Mouse (Mus musculus) forebrain, embryonic 10.5 days (tissue): ENCODE measurements around the gene Sh3glb1. TPM values are rescaled to one million over a fixed set of nuclear protein-coding genes. Genes with fewer than 3 reads are reported as not detected.

ENCODE experiments used
- DNase-seq: peaks from one replicate; pipeline ENCODE4 v3.0.0-alpha.2; 2017; ENCODE audit warnings: low spot score; ENCODE audit errors: extremely low spot score
- H3K27ac ChIP-seq: fragments of 300-500 bp; sonication (generic); 2 replicates; pipeline ENCODE4 v1.5.1; 2016; ENCODE audit warnings: mild to moderate bottlenecking
- H3K27me3 ChIP-seq: fragments of 300-500 bp; sonication (generic); 2 replicates; pipeline ENCODE4 v1.6.1; 2016; ENCODE audit warnings: mild to moderate bottlenecking; ENCODE audit not compliant: poor library complexity, severe bottlenecking
- H3K36me3 ChIP-seq: fragments of 300-500 bp; sonication (generic); replicated peaks from 2 replicates; pipeline ENCODE4 v1.6.1; 2016; ENCODE audit warnings: mild to moderate bottlenecking, moderate library complexity
- H3K4me1 ChIP-seq: fragments of 300-500 bp; sonication (generic); 2 replicates; pipeline ENCODE4 v1.6.1; 2016
- H3K4me3 ChIP-seq: fragments of 300-500 bp; sonication (generic); 2 replicates; pipeline ENCODE4 v1.5.1; 2016; ENCODE audit warnings: mild to moderate bottlenecking, moderate library complexity
- H3K9me3 ChIP-seq: fragments of 300-500 bp; sonication (generic); 2 replicates; pipeline ENCODE4 v1.6.1; 2016; ENCODE audit warnings: mild to moderate bottlenecking, moderate library complexity
- WGBS: fragments of 180-500 bp; shearing (Covaris S2); methylation state at CpG from one replicate; pipeline ENCODE4 v1.1.7; 2016; 5-methylcytosine and 5-hydroxymethylcytosine counted together
- polyA plus RNA-seq: library from polyadenylated mRNA; unstranded; fragments of >200 nt; fragmentation: Nextera tagmentation; extraction: Ambion mirVana; gene quantifications from 2 replicates; pipeline ENCODE4 v1.2.1, GENCODE M21; 2016

Gene Sh3glb1
- polyA plus RNA-seq, 1 experiment from 2014 or later: 58.6 TPM

DNA sequence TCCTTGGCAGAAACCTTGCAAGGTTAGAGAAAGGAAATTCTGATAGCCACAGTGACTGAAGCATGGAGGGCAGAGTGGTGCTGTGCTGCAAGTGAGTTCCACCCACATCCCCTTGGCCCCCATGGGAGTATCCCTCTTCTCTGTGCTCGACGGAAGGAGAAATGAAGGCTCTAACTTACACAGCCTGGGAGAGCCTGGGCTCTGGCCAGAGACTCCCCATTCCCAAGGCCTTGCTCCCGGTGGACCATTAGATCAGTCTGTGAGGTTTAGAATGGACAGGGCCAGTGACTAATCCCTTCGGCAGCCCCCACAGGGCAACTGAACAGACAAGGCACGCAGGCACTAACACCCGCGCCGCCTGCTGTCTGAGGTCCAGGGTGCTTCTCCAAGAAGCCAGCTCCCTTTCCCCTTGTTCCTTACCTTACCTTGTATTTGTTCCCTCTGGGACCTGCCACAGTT, 40.4 kb downstream of the Sh3glb1 start:
- H3K4me3 ChIP-seq: no peak overlapping the region
- no peak for DNase-seq
- 87% methylated on average over 8 of the region's 8 CpGs for WGBS
- H3K9me3 ChIP-seq: no peaks in the 10 kb centered on the region
- no peaks in the 10 kb centered on the region for H3K27me3 ChIP-seq
- no peaks in the 10 kb centered on the region for H3K36me3 ChIP-seq
- H3K27ac ChIP-seq: no peak overlapping the region
- 0 out of 2 replicates have a peak, but pooled peaks cover 5% of the 10 kb centered on the region for H3K4me1 ChIP-seq

DNA sequence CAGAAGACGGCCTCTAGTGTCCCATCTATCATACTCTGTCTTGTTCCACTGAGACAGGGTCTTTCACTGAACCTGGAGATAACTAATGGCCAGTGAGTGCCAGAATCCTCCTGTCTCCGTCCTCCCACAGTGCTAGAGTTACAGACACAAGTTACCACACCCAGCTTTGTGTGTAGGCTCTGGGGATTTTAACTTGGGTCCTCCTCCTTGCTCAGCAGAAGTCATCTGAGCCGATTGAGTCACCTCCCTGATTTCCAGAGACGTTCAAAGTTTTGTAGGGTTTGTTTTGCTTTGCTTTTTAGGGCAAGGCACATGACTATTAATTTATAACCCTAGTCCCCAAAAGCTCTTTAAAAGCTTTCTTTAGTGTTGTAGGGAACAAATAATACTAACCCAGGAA, 41.0 kb downstream of the Sh3glb1 start:
- H3K27ac ChIP-seq: no peak overlapping the region
- H3K27me3 ChIP-seq: no peaks in the 10 kb centered on the region
- H3K36me3 ChIP-seq: no peaks in the 10 kb centered on the region
- H3K4me1 ChIP-seq: 0 out of 2 replicates have a peak, but pooled peaks cover 5% of the 10 kb centered on the region
- no peak for DNase-seq
- WGBS: 87% methylated on average over 4 of the region's 4 CpGs
- H3K4me3 ChIP-seq: no peak overlapping the region
- no peaks in the 10 kb centered on the region for H3K9me3 ChIP-seq

DNA sequence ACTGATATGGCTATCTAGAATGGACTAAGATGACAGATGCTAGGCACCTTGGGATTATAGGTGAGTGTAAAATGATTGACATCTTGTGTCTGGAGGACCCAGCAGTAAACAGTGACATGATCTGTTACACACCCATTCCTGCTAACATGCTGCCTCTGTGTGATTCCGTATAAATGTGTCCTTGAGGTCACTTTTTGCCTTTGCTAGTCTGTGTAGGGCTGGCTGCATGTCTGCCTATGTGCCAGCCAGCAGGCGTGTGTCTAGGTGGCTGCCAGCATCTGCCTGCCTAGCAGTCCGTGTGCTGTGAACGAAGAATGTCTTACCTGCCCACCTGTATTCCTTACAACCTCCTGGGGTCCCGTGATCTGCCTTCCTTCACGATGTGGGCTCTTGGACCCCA, 42.4 kb downstream of the Sh3glb1 start:
- H3K36me3 ChIP-seq: no peaks in the 10 kb centered on the region
- DNase-seq: no peak
- H3K27ac ChIP-seq: no peak overlapping the region
- H3K4me1 ChIP-seq: 0 out of 2 replicates have a peak, but pooled peaks cover 5% of the 10 kb centered on the region
- WGBS: 96% methylated on average over 6 of the region's 6 CpGs
- no peaks in the 10 kb centered on the region for H3K27me3 ChIP-seq
- no peak overlapping the region for H3K4me3 ChIP-seq
- no peaks in the 10 kb centered on the region for H3K9me3 ChIP-seq

DNA sequence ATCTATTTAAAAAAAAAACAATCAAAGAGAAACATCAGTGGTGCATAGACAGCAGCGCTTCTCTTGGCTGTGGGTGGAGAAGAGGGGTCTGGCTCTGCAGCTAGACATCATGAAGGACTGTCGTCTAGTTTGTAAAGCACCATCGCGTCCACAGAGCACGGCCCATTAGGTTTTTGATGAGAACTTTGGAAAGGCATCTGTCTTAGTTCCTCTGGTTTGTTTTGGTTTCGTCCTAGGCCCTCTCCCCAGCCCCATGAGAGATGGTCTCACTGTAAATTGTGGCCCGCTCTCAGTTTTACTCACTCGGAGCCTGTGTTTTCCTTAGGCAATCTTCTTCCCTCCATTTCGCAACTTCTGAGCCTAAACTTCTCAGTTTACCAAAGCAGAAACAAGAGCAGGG, 43.9 kb downstream of the Sh3glb1 start:
- H3K4me1 ChIP-seq: no peaks in the 10 kb centered on the region
- no peak for DNase-seq
- H3K9me3 ChIP-seq: no peaks in the 10 kb centered on the region
- no peak overlapping the region for H3K27ac ChIP-seq
- H3K36me3 ChIP-seq: no peaks in the 10 kb centered on the region
- H3K27me3 ChIP-seq: no peaks in the 10 kb centered on the region
- 91% methylated on average over 9 of the region's 9 CpGs for WGBS
- no peak overlapping the region for H3K4me3 ChIP-seq

DNA sequence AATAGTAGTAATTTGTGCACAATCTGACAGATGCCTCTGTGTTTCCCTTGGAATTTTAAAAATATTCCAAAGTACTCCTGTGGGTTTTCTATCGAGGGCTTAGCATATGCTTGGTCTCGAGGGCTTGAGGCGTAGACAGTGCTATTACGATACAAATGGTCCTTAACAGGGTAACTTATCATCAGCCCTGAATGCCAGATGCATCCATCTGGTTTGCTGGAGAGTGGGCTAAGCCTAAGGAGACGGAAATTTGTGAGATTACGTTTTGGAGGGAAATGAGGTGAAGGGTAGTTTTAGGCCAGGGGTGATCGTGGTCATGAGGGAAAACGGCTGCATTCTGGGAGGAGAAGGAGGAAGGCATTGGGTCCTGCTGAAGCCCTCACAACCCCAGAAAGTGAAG, 48.1 kb downstream of the Sh3glb1 start:
- no peak for DNase-seq
- Histone ChIP-seq H3K27ac (no peak overlapping the region), H3K4me3 (no peak overlapping the region), H3K4me1 (peaks cover 8% of the 10 kb centered on the region), H3K36me3 (no peaks in the 10 kb centered on the region), H3K27me3 (no peaks in the 10 kb centered on the region), H3K9me3 (no peaks in the 10 kb centered on the region)
- WGBS: 89% methylated on average over 8 of the region's 8 CpGs

DNA sequence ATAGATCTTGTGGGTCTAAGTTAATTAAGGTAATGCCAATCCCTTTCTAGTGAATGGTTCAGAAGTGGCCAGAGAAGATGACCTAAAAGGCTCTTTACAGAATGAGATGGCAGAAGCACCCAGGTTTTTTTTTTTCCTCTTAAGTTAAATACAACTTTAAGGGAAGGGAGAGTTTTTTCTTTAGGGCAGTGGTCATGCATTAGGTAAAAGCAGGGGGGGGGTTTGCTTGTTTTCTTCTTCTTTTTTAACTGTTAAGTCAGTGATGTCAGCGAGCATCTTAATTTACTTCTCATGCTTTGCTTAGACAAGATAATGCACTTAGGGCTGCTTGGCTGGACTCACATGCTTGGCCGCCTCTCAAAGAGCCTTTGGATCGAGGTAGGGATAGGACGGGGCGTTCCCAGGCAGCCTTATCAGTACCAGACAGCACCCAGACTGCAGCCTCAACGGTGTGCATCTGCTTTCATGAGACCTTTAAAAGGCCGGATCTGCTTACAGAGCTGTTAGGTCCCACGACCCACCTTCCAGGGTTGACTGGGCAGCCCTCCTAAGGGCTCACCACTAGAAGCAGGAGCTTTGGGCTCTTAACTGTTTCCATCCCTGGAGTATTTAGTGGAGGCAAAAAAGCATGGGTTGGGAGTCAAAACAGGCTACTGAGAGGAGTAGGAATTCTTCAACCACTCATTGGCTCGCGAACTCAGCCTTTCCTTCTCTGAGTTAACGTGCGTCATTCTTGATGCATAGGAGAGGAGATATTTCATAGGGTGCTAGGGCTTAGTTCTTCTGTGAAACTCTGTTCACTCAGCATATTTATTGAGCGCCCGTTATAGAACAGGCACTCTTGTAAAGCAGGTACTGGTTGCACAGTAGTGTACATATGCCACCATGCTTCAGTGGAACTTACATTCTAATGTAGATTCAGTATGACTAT, 49.9 kb downstream of the Sh3glb1 start:
- 0 out of 2 replicates have a peak overlapping the region, but pooled peaks have one; percentile 44 for H3K27ac ChIP-seq
- no peaks in the 10 kb centered on the region for H3K27me3 ChIP-seq
- H3K4me3 ChIP-seq: no peak overlapping the region
- H3K4me1 ChIP-seq: peaks cover 10% of the 10 kb centered on the region
- no peaks in the 10 kb centered on the region for H3K36me3 ChIP-seq
- H3K9me3 ChIP-seq: no peaks in the 10 kb centered on the region
- WGBS: 58% methylated on average over 14 of the region's 14 CpGs
- DNase-seq: no peak

DNA sequence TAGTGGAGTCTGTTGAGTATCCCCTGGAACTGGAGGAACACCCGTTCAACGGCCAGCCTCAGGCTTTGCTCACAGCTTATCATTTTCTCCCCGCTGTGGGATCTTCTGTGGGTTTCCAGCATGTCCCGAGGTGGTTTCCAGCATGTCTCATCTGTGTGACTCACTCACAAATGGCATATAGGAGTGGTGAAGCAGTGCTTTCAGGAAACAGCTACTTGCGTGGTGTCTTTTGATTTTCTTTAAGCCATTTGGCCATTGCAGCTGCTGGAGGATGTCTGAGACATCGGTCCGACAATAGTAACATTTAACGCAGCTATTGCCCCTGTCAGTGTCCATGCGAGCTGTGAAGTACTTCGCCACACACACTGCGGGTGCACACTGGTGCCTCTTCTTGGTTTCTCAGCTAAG, 50.7 kb downstream of the Sh3glb1 start:
- 84% methylated on average over 11 of the region's 11 CpGs for WGBS
- Histone ChIP-seq H3K4me1 (peaks cover 18% of the 10 kb centered on the region), H3K27me3 (no peaks in the 10 kb centered on the region), H3K9me3 (no peaks in the 10 kb centered on the region), H3K4me3 (no peak overlapping the region), H3K27ac (0 out of 2 replicates have a peak overlapping the region, but pooled peaks have one; percentile 44), H3K36me3 (no peaks in the 10 kb centered on the region)
- DNase-seq: no peak

DNA sequence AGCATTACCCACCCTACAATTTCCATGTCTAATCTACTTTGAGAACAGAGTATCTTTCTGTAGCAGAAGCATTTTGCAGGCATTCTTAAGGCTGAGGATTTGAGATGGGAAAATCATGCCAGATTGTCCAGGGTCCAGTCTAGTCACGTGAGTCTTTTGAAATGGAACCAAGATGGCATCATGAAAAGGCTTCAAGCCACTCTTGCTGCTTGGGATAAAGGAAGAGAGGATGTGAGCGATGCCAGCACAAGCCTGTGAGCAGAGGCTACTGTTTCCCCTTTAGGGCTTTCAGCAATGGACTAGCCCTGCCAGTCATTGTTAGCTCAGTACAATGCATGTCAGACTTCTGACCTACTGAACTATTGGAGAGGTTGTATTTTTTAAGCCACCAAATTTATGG, 51.2 kb downstream of the Sh3glb1 start:
- Histone ChIP-seq H3K36me3 (no peaks in the 10 kb centered on the region), H3K27ac (no peak overlapping the region), H3K4me3 (no peak overlapping the region), H3K4me1 (peaks cover 18% of the 10 kb centered on the region), H3K27me3 (no peaks in the 10 kb centered on the region), H3K9me3 (no peaks in the 10 kb centered on the region)
- no peak for DNase-seq
- 58% methylated on average over 2 of the region's 2 CpGs for WGBS

DNA sequence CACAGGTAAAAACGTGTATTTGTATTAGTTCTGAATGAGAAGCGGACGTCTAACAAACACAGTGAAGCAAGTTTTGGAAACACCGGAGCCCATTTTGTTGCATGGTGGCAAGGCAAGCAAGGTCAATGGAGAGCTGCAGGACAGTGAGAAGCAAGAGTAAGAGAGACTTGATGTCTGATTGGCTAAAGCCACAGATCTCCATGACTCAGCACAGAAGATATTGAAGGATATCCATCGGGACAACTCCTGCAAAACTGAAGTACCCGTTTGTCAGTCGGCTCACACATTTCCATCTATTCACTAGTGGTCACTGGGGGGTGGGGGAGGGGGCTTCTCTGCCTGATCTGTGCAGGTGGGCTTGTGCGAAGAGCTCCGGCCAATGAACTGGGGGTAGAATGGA, 52.1 kb downstream of the Sh3glb1 start:
- Histone ChIP-seq H3K36me3 (no peaks in the 10 kb centered on the region), H3K9me3 (no peaks in the 10 kb centered on the region), H3K4me3 (no peak overlapping the region), H3K27ac (no peak overlapping the region), H3K4me1 (peaks cover 18% of the 10 kb centered on the region), H3K27me3 (no peaks in the 10 kb centered on the region)
- WGBS: 91% methylated on average over 9 of the region's 9 CpGs
- no peak for DNase-seq

DNA sequence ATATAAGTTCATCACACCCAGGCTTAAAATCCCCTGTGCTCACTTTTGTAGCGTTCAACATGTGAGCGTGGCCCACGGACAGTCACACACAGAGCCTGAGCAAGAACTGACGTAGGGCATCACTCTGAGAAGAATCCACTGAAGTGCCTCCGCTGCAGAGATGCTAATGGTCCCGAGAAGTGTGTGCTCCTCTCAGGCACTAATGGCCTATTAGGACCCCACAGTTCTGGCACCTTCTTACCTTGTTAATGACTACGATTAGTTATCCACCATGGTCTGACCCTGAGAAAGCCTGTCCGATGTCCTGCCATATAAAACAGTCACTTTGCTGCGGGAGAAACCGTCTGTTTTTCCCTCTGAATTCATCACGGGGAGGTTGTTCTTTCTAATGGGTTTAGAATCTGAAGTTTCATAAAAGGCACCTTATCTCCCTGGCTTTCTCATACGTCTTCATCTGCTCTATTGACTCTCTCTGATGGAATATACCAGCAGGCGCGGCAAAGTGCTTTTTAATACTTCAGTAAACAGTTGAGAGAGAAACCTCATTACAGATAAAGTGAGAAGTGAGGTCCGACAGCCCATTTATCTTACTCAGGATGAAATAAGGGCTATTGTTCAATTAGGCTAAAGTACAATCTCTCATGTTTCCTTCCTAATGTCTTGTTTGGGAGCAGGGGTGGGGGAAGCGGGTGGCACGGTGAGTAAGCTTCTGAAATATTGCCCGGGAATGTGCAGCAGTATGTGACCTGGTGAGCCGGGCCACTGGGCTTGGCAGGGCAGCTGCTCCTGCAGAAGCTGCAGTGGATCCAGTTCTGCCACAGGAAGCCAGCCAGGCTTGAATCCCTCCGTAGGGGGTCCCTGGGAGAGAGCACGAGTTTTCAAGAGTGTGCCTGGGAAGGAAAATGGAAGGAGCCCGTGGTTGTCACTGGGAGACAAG, 55.5 kb downstream of the Sh3glb1 start:
- no peaks in the 10 kb centered on the region for H3K27me3 ChIP-seq
- 67% methylated on average over 22 of the region's 22 CpGs for WGBS
- no peaks in the 10 kb centered on the region for H3K36me3 ChIP-seq
- H3K4me1 ChIP-seq: peaks cover 15% of the 10 kb centered on the region
- DNase-seq: peak; percentile 13
- 0 out of 2 replicates have a peak overlapping the region, but pooled peaks have one; percentile 17 for H3K27ac ChIP-seq
- no peak overlapping the region for H3K4me3 ChIP-seq
- H3K9me3 ChIP-seq: no peaks in the 10 kb centered on the region

DNA sequence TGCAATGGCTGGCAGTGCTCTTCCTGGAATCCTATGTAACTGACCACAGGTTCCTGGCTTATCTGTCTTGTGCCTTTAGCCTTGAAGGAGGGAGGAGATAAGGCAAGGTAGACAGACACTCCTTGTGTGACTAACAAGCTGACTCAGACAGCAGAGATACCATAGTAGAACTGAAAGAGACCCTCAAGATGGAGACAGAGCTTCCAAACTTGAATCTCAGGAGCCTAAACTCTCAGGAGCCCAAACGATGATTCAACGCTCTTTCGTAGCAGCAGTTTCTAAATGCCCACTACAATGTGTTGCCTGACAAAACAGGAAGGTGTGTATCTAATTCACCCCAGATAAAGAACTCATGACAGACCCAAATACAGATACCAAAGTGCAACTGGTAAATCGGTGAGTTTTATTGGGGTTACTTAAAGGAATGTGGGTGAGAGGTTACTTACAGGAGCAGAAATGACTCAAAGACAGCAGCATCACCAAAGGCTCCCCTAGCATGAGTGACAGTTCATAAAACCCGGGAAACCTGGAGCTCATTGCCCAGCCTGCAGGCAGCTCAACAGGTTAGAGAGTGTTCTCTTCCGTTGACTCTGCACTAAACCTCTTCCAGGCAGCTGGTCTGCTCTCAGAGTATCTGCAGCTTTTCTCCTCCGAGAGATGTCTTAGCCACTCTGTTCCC, 56.6 kb downstream of the Sh3glb1 start:
- 90% methylated on average over 7 of the region's 7 CpGs for WGBS
- DNase-seq: peak; percentile 7
- no peaks in the 10 kb centered on the region for H3K36me3 ChIP-seq
- H3K27ac ChIP-seq: no peak overlapping the region
- no peaks in the 10 kb centered on the region for H3K27me3 ChIP-seq
- H3K4me1 ChIP-seq: peaks cover 11% of the 10 kb centered on the region
- no peaks in the 10 kb centered on the region for H3K9me3 ChIP-seq
- H3K4me3 ChIP-seq: no peak overlapping the region

DNA sequence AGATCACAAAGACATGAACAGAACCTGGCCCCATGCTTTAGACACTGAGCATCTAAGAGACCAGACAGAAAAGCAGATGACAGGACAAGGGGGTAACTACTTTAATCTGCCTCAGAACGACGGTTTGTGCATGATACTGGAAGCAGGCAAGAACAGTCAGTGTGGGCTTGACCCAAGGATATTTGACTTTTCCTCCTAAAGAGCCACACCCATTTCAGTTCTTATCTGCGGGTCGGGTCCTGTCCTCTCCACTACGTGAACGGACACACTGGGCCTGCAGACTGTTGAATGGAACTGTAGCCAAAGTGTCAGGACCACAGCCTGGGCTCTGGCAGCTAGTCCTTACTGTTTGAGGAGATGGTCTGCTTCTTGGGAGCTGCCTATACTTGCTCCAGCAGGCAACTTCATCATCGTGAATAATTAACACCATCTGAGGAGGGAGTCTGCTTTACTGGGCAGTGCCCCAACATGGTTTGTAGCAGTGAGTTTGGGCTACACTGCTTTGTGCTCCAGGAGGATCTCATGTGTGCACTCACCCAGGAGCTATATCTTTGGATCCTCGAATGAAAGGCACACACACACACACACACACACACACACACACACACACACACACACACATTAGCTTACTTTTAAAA, 57.8 kb downstream of the Sh3glb1 start:
- H3K4me3 ChIP-seq: no peak overlapping the region
- peak; percentile 10 for DNase-seq
- no peaks in the 10 kb centered on the region for H3K27me3 ChIP-seq
- H3K27ac ChIP-seq: no peak overlapping the region
- H3K9me3 ChIP-seq: no peaks in the 10 kb centered on the region
- no peaks in the 10 kb centered on the region for H3K36me3 ChIP-seq
- 85% methylated on average over 8 of the region's 8 CpGs for WGBS
- peaks cover 11% of the 10 kb centered on the region for H3K4me1 ChIP-seq
